Mouse (Mus musculus): ENCODE measurements around the gene Gm21170. TPM values are rescaled to one million over a fixed set of nuclear protein-coding genes. Genes with fewer than 3 reads are reported as not detected.
"Not testable (repeated sequence)": the region's sequence is repeated elsewhere in the genome, so short reads cannot be mapped to it uniquely, and the experiment has no call there.

The Gm21170 gene
- polyA plus RNA-seq (2012), result not detected in 2 replicates

DNA sequence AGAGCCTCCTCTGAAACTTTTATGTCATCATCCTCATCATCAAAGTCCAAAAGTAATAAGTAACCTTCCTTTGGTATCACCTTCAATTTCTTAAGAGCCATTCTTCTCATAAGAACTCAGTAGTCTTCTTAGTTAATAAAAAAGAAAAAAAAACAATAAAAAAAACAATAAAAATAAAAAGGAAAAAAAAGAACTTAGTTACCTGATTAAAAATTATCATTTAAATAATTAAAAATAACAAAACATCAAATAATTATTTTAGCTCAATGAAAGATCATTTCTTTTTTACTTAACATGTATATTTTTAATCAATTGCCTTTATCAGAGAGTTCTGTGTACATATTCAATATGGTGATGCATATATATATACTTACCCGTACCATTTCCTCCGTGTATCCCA is at the start of gene Gm21170:
Gene Gm21170, minus strand, starts transcription at position 101 of the 400 bp plus-strand sequence.
- not testable (repeated sequence) for H3K36me3 ChIP-seq (ENCODE audit: control insufficient read depth); H3K4me1 ChIP-seq (ENCODE audit: control insufficient read depth); H3K27me3 ChIP-seq (ENCODE audit: control insufficient read depth); H3K4me3 ChIP-seq (replicated peaks); H3K9me3 ChIP-seq (ENCODE audit: control insufficient read depth, low read length)

Other genes starting within 250 kb of the Gm21170 start
- not detected in 2 replicates for gene Gm21256, start 240.1 kb downstream of the Gm21170 start, polyA plus RNA-seq (2012)